Mouse (Mus musculus) left cerebral cortex, adult 9 months (tissue): ENCODE results near the gene Angpt4.

Experiments used
- DNase-seq, 2 experiments: peaks; one replicate each; pipeline ENCODE4 v3.0.0; 2022; ENCODE audit warnings: low spot score in 2 of 2

The Angpt4 gene

GRCm38 (mm10) chr2:151910919-151911500 is at the start of gene Angpt4:
Gene Angpt4, plus strand, starts transcription at chr2:151911210.
- no peak for DNase-seq

- no peak for DNase-seq
These were observed 48.7 kb upstream of the Angpt4 start for GRCm38 (mm10) chr2:151862257-151862810.

- DNase-seq: no peak
These were observed 46.1 kb upstream of the Angpt4 start for GRCm38 (mm10) chr2:151864941-151865340.

- DNase-seq: peak in 1 of 2 experiments; percentile 81
These were observed 44.5 kb upstream of the Angpt4 start for GRCm38 (mm10) chr2:151866487-151866886.

- DNase-seq: no peak
These were observed 42.8 kb upstream of the Angpt4 start for GRCm38 (mm10) chr2:151868196-151868595.

- no peak for DNase-seq
These were observed 36.5 kb upstream of the Angpt4 start for GRCm38 (mm10) chr2:151874551-151874950.

GRCm38 (mm10) chr2:151876012-151876485 is 35.0 kb upstream of the Angpt4 start:
- peak in 1 of 2 experiments; percentile 58 for DNase-seq

- no peak for DNase-seq
These were observed 32.4 kb upstream of the Angpt4 start for GRCm38 (mm10) chr2:151878645-151879044.

GRCm38 (mm10) chr2:151879760-151880159 is 31.2 kb upstream of the Angpt4 start:
- no peak for DNase-seq

GRCm38 (mm10) chr2:151891031-151891430 is 20.0 kb upstream of the Angpt4 start:
- peak in 1 of 2 experiments; percentile 30 for DNase-seq

GRCm38 (mm10) chr2:151893122-151893774 is 17.8 kb upstream of the Angpt4 start:
- DNase-seq: no peak

GRCm38 (mm10) chr2:151894209-151894980 is 16.6 kb upstream of the Angpt4 start:
- peak in 1 of 2 experiments; percentile 22 for DNase-seq

- DNase-seq: no peak
These were observed 15.1 kb upstream of the Angpt4 start for GRCm38 (mm10) chr2:151895911-151896310.

- no peak for DNase-seq
These were observed 12.9 kb upstream of the Angpt4 start for GRCm38 (mm10) chr2:151898106-151898505.

GRCm38 (mm10) chr2:151900845-151901244 is 10.2 kb upstream of the Angpt4 start:
- no peak for DNase-seq

GRCm38 (mm10) chr2:151903267-151903666 is 7.7 kb upstream of the Angpt4 start:
- no peak for DNase-seq

GRCm38 (mm10) chr2:151903933-151904332 is 7.1 kb upstream of the Angpt4 start:
- DNase-seq: no peak

GRCm38 (mm10) chr2:151904636-151905035 is 6.4 kb upstream of the Angpt4 start:
- no peak for DNase-seq

- DNase-seq: no peak
These were observed 4.0 kb upstream of the Angpt4 start for GRCm38 (mm10) chr2:151907020-151907419.

GRCm38 (mm10) chr2:151909386-151909785 is 1.6 kb upstream of the Angpt4 start:
- DNase-seq: no peak

GRCm38 (mm10) chr2:151910498-151910897 is 512 bp upstream of the Angpt4 start:
- no peak for DNase-seq

- DNase-seq: no peak
These were observed 741 bp downstream of the Angpt4 start for GRCm38 (mm10) chr2:151911751-151912150.
